Mouse (Mus musculus): ENCODE results near the gene Frmd4a.
"Not testable (repeated sequence)": the region's sequence is repeated elsewhere in the genome, so short reads cannot be mapped to it uniquely, and the experiment has no call there.

The Frmd4a gene

GRCm38 (mm10) chr2:4592666-4593065, 575.1 kb downstream of the Frmd4a start:
- DNase-seq = no peak

GRCm38 (mm10) chr2:4593433-4593832, 575.9 kb downstream of the Frmd4a start:
- DNase-seq = peak in 1 of 2 experiments; percentile 16

- no peak for DNase-seq
These were observed 576.4 kb downstream of the Frmd4a start for GRCm38 (mm10) chr2:4593878-4594387.

- DNase-seq = no peak
These were observed 579.5 kb downstream of the Frmd4a start for GRCm38 (mm10) chr2:4596992-4597391.

GRCm38 (mm10) chr2:4601034-4601890, 583.7 kb downstream of the Frmd4a start:
- DNase-seq = peak in 1 of 2 experiments; percentile 31

GRCm38 (mm10) chr2:4603361-4603945, 585.9 kb downstream of the Frmd4a start:
- no peak for DNase-seq

GRCm38 (mm10) chr2:4606559-4606958, 589.0 kb downstream of the Frmd4a start:
- DNase-seq = no peak

- DNase-seq = no peak
These were observed 590.7 kb downstream of the Frmd4a start for GRCm38 (mm10) chr2:4608253-4608652.

GRCm38 (mm10) chr2:4609433-4609832, 591.9 kb downstream of the Frmd4a start:
- DNase-seq = no peak

GRCm38 (mm10) chr2:4611295-4611694, 593.8 kb downstream of the Frmd4a start:
- DNase-seq = no peak

GRCm38 (mm10) chr2:4611704-4612103, 594.2 kb downstream of the Frmd4a start:
- DNase-seq = no peak

- DNase-seq = not testable (repeated sequence)
These were observed 596.9 kb downstream of the Frmd4a start for GRCm38 (mm10) chr2:4614276-4614929.

GRCm38 (mm10) chr2:4615014-4615546, 597.6 kb downstream of the Frmd4a start:
- DNase-seq = no peak

GRCm38 (mm10) chr2:4616995-4617394, 599.5 kb downstream of the Frmd4a start:
- DNase-seq = no peak

GRCm38 (mm10) chr2:4619126-4619525, 601.6 kb downstream of the Frmd4a start:
- not testable (repeated sequence) for DNase-seq

- DNase-seq = no peak
These were observed 602.5 kb downstream of the Frmd4a start for GRCm38 (mm10) chr2:4619893-4620593.

- no peak for DNase-seq
These were observed 603.3 kb downstream of the Frmd4a start for GRCm38 (mm10) chr2:4620640-4621401.

GRCm38 (mm10) chr2:4621471-4621985, 604.0 kb downstream of the Frmd4a start:
- no peak for DNase-seq

- no peak for DNase-seq
These were observed 609.4 kb downstream of the Frmd4a start for GRCm38 (mm10) chr2:4626911-4627310.

- DNase-seq = no peak
These were observed 611.4 kb downstream of the Frmd4a start for GRCm38 (mm10) chr2:4628920-4629319.

GRCm38 (mm10) chr2:4629470-4629869, 612.0 kb downstream of the Frmd4a start:
- DNase-seq = no peak
